Mouse (Mus musculus): ENCODE data around the gene Msn. TPM values are rescaled to one million over a fixed set of nuclear protein-coding genes. Genes with fewer than 3 reads are reported as not detected.
"Not testable (repeated sequence)": the region's sequence is repeated elsewhere in the genome, so short reads cannot be mapped to it uniquely, and the experiment has no call there.

Gene Msn
- polyA plus RNA-seq, 1 experiment from 2014 or later, result 172 TPM

- peaks cover 6% of the 10 kb centered on the region; the same call in 1 of the 2 replicates for H3K36me3 ChIP-seq
- H3K4me1 ChIP-seq (replicated peaks), result no peaks in the 10 kb centered on the region
- no peak for ATAC-seq (replicated peaks; ENCODE audit: insufficient number of reproducible peaks, insufficient read depth, low FRiP score, low read depth)
- H3K27me3 ChIP-seq, result no peaks in the 10 kb centered on the region
- WGBS, result 63% methylated on average over 2 of the region's 2 CpGs
- H3K27ac ChIP-seq, result peak overlapping the region; percentile 56; the same call in 1 of the 2 replicates
- no peaks in the 10 kb centered on the region for H3K9me3 ChIP-seq (replicated peaks)
- no peak overlapping the region for H3K9ac ChIP-seq
- H3K4me3 ChIP-seq, result no peak overlapping the region
- no peak overlapping the region for H3K4me2 ChIP-seq
Measured at GRCm38 (mm10) chrX:96148217-96148616, 52.4 kb downstream of the Msn start.

- WGBS, result 78% methylated on average over 3 of the region's 3 CpGs
- H3K9me3 ChIP-seq (replicated peaks), result no peaks in the 10 kb centered on the region
- ATAC-seq (replicated peaks; ENCODE audit: insufficient number of reproducible peaks, insufficient read depth, low FRiP score, low read depth), result no peak
- no peak overlapping the region for H3K9ac ChIP-seq
- H3K27me3 ChIP-seq, result no peaks in the 10 kb centered on the region
- H3K4me1 ChIP-seq (replicated peaks), result no peaks in the 10 kb centered on the region
- peaks cover 12% of the 10 kb centered on the region; the same call in 1 of the 2 replicates for H3K36me3 ChIP-seq
- no peak overlapping the region for H3K4me2 ChIP-seq
- no peak overlapping the region for H3K4me3 ChIP-seq
- no peak overlapping the region for H3K27ac ChIP-seq
Measured at GRCm38 (mm10) chrX:96153362-96153761, 57.5 kb downstream of the Msn start.

DNA sequence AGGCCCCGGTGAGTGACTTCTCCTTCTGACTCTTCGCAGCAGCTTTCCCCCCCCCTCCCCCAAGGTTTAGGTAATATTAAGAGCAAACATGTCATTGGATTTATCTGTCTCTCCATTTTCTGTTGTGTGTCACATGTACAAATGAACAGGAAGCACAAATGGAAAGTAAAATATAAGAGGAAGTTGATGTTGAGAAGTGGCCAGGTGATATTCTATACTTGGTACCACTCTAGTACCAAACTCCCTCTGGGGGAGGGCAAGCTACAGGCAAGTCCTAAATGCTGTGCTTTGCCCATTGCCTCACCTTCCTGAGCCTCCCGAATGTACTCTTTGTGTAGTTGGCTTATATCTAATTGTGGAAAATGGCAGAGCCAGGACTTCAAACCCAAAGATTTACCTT lies 62.1 kb downstream of the Msn start:
- Histone ChIP-seq H3K9ac (no peak overlapping the region), H3K4me1 (replicated peaks) (no peaks in the 10 kb centered on the region), H3K36me3 (peaks cover 12% of the 10 kb centered on the region; the same call in 1 of the 2 replicates), H3K27me3 (no peaks in the 10 kb centered on the region), H3K9me3 (replicated peaks) (no peaks in the 10 kb centered on the region), H3K4me2 (no peak overlapping the region), H3K27ac (no peak overlapping the region), H3K4me3 (no peak overlapping the region)
- WGBS, result 82% methylated on average over 3 of the region's 3 CpGs
- no peak for ATAC-seq (replicated peaks; ENCODE audit: insufficient number of reproducible peaks, insufficient read depth, low FRiP score, low read depth)

- H3K4me1 ChIP-seq (replicated peaks), result no peaks in the 10 kb centered on the region
- H3K27me3 ChIP-seq, result no peaks in the 10 kb centered on the region
- H3K4me2 ChIP-seq, result no peak overlapping the region
- no peak overlapping the region for H3K9ac ChIP-seq
- no peak overlapping the region for H3K4me3 ChIP-seq
- H3K9me3 ChIP-seq (replicated peaks), result no peaks in the 10 kb centered on the region
- peaks cover 29% of the 10 kb centered on the region; the same call in 1 of the 2 replicates for H3K36me3 ChIP-seq
- no peak for ATAC-seq (replicated peaks; ENCODE audit: insufficient number of reproducible peaks, insufficient read depth, low FRiP score, low read depth)
- 95% methylated on average over 2 of the region's 2 CpGs for WGBS
- no peak overlapping the region for H3K27ac ChIP-seq
Measured at GRCm38 (mm10) chrX:96162571-96162970, 66.7 kb downstream of the Msn start.

GRCm38 (mm10) chrX:96171645-96172388 lies 76.0 kb downstream of the Msn start:
- Histone ChIP-seq H3K4me3 (no peak overlapping the region), H3K36me3 (peaks cover 8% of the 10 kb centered on the region; the same call in 1 of the 2 replicates), H3K27me3 (no peaks in the 10 kb centered on the region), H3K4me1 (replicated peaks) (no peaks in the 10 kb centered on the region), H3K4me2 (no peak overlapping the region), H3K9me3 (replicated peaks) (no peaks in the 10 kb centered on the region), H3K27ac (no peak overlapping the region), H3K9ac (no peak overlapping the region)
- ATAC-seq (replicated peaks; ENCODE audit: insufficient number of reproducible peaks, insufficient read depth, low FRiP score, low read depth), result no peak
- 81% methylated on average over 2 of the region's 2 CpGs for WGBS

DNA sequence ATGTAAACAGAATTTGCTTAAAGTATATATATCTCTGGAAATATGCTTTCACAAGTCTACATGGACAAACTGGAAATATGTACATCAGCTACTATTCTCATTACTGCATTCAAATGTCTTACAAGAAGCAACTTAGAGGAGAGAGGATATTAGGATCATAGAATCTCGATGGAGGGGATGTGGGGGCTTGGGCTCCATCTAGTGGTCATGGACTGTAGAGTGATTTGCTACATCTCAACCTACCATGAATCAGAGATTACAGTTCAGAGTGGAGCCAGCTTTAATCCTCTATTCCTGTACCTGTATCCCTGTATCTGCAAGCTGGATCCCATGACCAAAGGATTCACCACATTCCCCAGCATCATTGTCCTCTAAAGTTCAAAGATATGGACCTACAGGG lies 82.6 kb downstream of the Msn start:
- no peaks in the 10 kb centered on the region for H3K27me3 ChIP-seq
- H3K9ac ChIP-seq, result no peak overlapping the region
- no peak overlapping the region for H3K4me2 ChIP-seq
- H3K27ac ChIP-seq, result no peak overlapping the region
- ATAC-seq (replicated peaks; ENCODE audit: insufficient number of reproducible peaks, insufficient read depth, low FRiP score, low read depth), result no peak
- no peaks in the 10 kb centered on the region for H3K4me1 ChIP-seq (replicated peaks)
- no peak overlapping the region for H3K4me3 ChIP-seq
- WGBS, result 10% methylated on average over 1 of the region's 1 CpGs
- H3K9me3 ChIP-seq (replicated peaks), result no peaks in the 10 kb centered on the region
- no peaks in the 10 kb centered on the region for H3K36me3 ChIP-seq

DNA sequence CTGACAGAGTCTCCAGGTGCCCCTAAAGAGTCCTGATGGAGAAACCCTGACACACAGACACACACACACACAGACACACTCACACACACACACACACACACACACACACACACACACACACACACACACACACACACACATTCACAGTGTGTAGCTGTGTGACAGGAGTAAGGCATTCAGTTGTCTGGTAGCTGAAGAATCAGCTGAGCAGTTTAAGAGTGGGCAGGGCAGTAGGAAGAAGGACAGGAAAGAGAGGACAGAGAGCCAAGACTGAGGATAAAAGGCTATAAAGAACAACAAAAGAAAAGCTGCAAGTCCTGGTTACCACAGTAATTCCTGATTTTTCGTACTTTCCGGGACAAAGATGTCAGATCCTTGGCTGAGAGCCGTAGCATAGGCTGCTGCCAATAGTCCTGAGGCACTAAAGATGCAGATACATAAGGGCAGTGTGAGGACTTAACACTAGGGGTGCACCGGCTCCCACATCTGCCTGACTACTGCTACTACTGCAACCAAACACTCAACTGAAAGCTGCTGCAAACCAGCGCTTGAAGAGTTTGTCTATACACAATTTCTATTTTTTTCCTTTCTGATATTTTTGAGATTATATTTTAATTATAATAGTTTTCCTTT lies 88.4 kb downstream of the Msn start:
- Histone ChIP-seq H3K9ac (no peak overlapping the region), H3K27me3 (no peaks in the 10 kb centered on the region), H3K9me3 (replicated peaks) (no peaks in the 10 kb centered on the region), H3K4me2 (no peak overlapping the region), H3K4me1 (replicated peaks) (no peaks in the 10 kb centered on the region), H3K4me3 (no peak overlapping the region), H3K36me3 (no peaks in the 10 kb centered on the region), H3K27ac (no peak overlapping the region)
- no peak for ATAC-seq (replicated peaks; ENCODE audit: insufficient number of reproducible peaks, insufficient read depth, low FRiP score, low read depth)
- WGBS, result 51% methylated on average over 5 of the region's 5 CpGs

GRCm38 (mm10) chrX:96205143-96205542 lies 109.3 kb downstream of the Msn start:
- 73% methylated on average over 3 of the region's 3 CpGs for WGBS
- H3K27me3 ChIP-seq; H3K27ac ChIP-seq; ATAC-seq (replicated peaks; ENCODE audit: insufficient number of reproducible peaks, insufficient read depth, low FRiP score, low read depth); H3K9me3 ChIP-seq (replicated peaks); H3K4me3 ChIP-seq; H3K36me3 ChIP-seq; H3K4me2 ChIP-seq; H3K9ac ChIP-seq; H3K4me1 ChIP-seq (replicated peaks): not testable (repeated sequence)

DNA sequence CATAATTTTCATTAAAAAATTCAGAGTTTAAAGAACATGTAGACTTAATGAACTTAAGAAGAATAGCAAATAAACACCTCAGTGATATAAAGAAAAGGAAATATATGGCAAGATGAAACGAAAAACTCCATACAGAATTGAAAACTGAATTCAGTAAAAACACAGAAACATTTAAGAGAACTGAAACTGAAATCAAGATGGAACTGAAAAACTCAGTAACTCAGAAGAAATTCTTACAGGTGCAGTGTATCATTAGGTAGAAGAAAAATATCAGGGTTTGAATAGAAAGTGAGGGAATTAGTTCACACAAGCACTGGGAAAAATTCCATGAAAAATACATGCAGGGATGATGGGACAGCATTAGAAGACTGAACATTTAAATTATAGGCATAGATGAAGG lies 111.0 kb downstream of the Msn start:
- no peaks in the 10 kb centered on the region for H3K4me1 ChIP-seq (replicated peaks)
- ATAC-seq (replicated peaks; ENCODE audit: insufficient number of reproducible peaks, insufficient read depth, low FRiP score, low read depth), result no peak
- WGBS, result 27% methylated on average over 1 of the region's 1 CpGs
- H3K27ac ChIP-seq, result no peak overlapping the region
- H3K9ac ChIP-seq, result no peak overlapping the region
- no peaks in the 10 kb centered on the region for H3K9me3 ChIP-seq (replicated peaks)
- H3K4me3 ChIP-seq, result no peak overlapping the region
- H3K27me3 ChIP-seq, result no peaks in the 10 kb centered on the region
- H3K4me2 ChIP-seq, result no peak overlapping the region
- H3K36me3 ChIP-seq, result no peaks in the 10 kb centered on the region

DNA sequence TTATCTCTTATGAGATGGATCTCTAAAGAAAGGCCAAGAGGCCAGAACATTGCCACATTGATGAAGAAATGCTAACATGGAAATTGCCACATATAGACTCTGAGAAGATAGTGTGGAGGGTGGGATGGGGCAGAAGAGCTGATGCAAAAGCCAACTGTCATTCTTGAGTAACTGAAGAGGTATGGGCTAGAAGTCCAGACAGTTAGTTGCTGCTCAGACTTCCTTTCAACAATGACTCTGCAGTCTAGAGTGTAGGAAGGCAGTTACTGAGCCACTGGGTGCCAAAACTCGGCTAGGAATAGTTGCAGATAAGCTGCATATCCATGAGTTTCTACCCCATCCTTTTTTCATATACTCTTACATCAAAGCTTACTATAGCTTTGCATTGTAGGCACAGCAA lies 122.2 kb downstream of the Msn start:
- Histone ChIP-seq H3K4me2 (no peak overlapping the region), H3K36me3 (no peaks in the 10 kb centered on the region), H3K9ac (no peak overlapping the region), H3K9me3 (replicated peaks) (no peaks in the 10 kb centered on the region), H3K4me1 (replicated peaks) (no peaks in the 10 kb centered on the region), H3K27ac (no peak overlapping the region), H3K27me3 (no peaks in the 10 kb centered on the region), H3K4me3 (no peak overlapping the region)
- 56% methylated on average over 1 of the region's 1 CpGs for WGBS
- no peak for ATAC-seq (replicated peaks; ENCODE audit: insufficient number of reproducible peaks, insufficient read depth, low FRiP score, low read depth)

Measured in heart, embryonic 15.5 days (tissue).